Mouse (Mus musculus): ENCODE measurements at regions not wholly inside any gene's neighbourhood (a gene's known extent, or its start where the extent isn't known, plus 50 kb on each side); places are given as distances from the start of the nearest gene placed in this dataset.
A peak's percentile ranks its signal among the peaks of the same experiment; 100 is the strongest.
"Not testable (repeated sequence)": the region's sequence is repeated elsewhere in the genome, so short reads cannot be mapped to it uniquely, and the experiment has no call there.

DNA sequence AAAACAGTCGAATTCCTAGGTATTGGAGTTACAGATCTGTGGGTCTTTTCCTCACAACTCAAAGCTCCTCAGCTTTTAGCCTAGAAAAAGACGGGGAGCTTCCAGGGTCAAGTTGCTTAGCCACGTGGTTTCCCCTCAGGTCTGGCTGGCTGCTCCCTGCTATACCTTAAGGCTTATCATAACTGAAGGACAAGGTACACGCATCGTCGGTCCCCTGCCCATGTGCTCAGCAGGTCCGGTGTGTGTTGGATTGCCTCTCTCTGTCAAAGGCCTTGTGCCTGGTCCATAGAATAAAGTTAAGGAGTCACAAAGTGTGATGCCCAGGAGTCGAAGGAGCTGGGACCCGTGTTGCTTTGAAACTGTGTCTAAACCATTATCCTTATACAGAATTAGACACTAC is 337.7 kb upstream of the Rgma start:
- no peak for DNase-seq

- DNase-seq: no peak
Measured at GRCm38 (mm10) chr7:73039921-73040320, 335.4 kb upstream of the Rgma start.

GRCm38 (mm10) chr7:73044316-73044715 is 331.0 kb upstream of the Rgma start:
- DNase-seq: no peak

DNA sequence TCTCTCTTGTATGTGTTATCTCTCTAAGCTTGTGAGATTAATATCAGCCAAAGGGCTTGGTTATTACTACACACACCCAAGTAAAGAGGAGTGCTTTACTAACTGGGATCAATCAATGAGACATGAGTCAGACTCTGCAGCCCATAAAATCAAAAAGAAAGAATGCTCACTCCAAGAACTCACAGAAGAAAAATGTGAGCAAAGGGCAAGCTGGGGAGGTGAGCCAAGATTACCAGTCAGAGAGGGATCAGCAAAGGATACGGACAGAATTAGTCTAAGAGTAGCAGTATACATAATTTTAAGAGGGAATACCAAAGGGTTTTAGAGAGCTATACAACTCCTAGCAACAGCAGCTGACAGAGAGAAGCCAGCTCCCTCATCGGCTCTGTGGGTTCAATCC is 319.4 kb upstream of the Rgma start:
- no peak for DNase-seq

- DNase-seq: no peak
Measured at GRCm38 (mm10) chr7:73063556-73063955, 311.8 kb upstream of the Rgma start.

DNA sequence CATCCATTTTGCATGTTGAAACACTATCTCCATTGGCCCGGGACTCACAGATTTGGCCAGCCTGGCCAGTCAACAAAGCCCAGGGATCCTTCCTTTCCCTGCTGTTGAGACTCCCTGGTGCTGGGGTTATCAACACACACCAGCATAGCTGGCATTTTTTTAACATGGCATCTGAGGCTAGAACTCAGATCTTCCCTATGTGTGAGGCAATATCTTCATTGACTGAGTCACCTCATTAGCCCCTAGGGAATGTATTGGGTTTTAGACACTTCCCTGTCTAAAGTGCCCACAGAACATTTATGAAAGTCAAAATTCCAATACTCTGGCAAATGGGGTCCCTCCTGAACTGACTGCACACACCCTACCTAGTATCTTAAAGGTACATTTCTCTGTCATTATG is 306.8 kb upstream of the Rgma start:
- DNase-seq: no peak

DNA sequence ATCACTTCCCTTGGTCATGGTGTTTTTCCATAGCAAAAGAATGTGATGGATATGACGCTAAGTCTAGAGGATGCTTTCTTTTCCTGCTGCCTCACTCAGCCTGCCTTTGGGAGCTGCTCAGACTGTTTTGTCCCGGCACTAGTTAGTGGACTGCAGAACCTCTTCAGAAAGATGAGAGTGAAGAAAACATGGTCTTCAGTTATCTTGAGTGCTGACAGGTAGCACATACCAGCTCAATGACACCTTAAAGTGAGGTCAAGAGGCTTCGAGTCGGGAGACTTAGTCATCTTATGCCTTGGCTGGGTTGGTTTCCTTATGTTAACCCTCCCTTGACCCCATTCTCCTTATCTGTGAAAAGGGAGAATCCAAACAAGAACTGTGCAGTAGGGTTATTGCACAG is 306.0 kb upstream of the Rgma start:
- DNase-seq: no peak

DNA sequence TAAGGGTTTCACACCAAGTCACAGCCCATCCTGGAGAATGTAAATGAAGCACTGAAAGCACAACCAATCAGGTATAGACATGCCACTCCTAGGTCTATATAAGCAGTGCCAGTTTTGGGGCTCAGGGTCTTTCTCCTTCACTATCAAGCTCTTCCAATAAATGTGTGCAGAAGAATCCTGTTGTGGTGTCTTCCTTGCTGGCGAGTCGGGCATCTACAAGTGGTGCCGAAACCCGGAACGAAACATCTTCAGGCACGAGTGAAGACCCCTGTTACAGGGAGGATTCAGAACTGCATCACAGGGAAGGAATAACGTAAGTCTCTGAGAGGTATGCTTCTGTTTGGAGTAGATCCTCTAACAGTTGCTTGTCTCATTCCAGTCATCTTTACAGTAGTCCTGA is 299.9 kb upstream of the Rgma start:
- not testable (repeated sequence) for DNase-seq

GRCm38 (mm10) chr7:73087496-73088185 is 287.7 kb upstream of the Rgma start:
- no peak for DNase-seq

- no peak for DNase-seq
Measured at GRCm38 (mm10) chr7:73088321-73088720, 287.0 kb upstream of the Rgma start.

DNA sequence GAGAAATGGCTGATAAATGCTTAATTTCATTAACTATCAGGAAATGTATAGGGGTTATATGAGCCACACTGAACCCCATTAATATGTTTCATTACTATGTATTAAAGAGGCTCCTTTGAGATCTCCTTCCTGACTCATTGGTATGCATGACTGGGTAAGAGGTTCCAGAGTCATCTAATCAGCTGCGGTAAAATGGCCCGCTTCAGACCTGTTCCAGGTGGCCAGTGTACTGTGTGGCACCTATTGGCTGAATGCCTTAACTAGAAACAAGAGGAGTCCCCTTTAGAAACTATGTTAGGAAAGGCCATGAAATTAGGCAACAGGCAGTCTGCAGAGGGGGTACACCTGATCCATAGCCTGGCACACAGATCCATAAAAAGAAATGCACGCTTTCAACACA is 283.6 kb upstream of the Rgma start:
- DNase-seq: no peak

DNA sequence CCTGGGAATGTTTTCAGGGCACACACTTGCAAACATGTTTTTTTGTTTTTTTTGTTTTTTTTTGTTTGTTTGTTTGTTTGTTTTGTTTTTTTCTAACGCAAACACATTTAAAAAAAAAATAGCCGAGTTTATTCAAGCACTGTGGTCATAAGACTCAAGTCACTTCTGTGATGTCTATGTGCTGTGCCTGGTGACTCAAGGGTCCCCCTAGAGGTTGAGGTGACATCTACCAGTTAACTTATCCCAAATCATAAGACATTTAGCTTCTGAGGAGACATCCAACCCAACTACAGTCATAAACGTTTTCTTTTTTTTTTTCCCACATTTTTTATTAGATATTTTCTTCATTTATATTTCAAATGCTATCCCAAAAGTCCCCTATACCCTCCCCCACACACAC is 281.2 kb upstream of the Rgma start:
- DNase-seq: peak; percentile 9

GRCm38 (mm10) chr7:73118871-73119270 is 256.4 kb upstream of the Rgma start:
- DNase-seq: peak; percentile 54

DNA sequence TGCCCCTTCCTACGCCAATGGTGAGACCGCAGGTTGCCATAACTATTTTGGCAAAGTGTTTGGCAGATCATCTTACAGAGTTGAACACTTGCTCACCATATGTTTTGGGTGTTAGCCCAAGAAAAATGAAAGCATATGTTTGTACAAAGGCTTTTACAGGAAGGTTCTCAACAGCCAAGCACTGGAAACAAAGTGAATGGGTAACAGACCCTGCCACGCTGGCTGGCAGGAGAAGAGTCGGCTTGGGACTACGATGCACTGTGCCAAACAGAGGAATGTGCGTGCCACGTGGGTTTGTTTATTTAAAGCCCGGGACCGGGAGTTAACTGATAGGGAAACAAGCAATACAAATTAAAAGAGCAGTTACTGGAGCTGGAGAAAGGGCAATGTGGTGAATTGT is 255.0 kb upstream of the Rgma start:
- no peak for DNase-seq

- DNase-seq: no peak
Measured at GRCm38 (mm10) chr7:73124976-73125375, 250.3 kb upstream of the Rgma start.

- DNase-seq: no peak
Measured at GRCm38 (mm10) chr7:73125864-73126263, 249.4 kb upstream of the Rgma start.

GRCm38 (mm10) chr7:73135786-73136185 is 239.5 kb upstream of the Rgma start:
- no peak for DNase-seq

DNA sequence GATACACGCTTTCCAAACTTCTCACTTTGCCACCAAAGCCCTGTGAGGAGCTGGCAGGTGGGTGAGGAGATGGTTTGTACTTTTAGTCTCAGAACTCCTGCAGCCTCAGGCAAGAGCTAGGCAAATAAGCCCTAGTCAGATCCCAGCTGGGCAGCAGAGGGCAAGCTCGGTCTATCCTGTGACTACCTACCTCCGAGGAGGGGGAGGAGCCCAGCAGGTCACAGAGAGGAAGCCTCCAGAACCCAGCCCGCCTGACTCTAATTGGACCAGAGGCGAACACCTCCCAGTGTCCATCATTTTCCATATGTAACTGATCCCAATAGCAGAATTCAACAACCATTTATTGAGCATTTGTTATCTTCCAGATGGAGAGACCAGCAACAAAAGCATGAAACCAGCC is 237.0 kb upstream of the Rgma start:
- no peak for DNase-seq

GRCm38 (mm10) chr7:73138861-73139493 is 236.3 kb upstream of the Rgma start:
- DNase-seq: no peak

DNA sequence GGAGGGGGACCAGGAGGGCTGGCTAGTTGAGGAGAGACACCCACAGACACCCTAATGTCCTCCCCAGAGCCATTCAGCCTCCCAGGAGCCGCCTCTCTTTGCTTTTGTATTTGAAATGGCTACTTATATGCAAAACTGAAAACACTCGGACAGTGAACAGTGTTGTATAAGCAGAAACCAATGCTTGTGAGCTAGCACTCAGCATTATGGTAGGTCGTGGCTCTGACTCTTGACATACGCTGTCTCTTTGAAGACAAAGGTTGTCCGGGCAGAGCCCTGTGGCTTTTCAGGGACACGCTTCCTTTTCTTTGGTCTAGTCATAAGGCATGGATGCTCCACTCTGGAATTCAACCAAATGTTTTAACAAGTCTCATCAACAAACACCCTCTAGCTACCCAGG is 235.4 kb upstream of the Rgma start:
- no peak for DNase-seq

- DNase-seq: no peak
Measured at GRCm38 (mm10) chr7:73141167-73141566, 234.1 kb upstream of the Rgma start.

DNA sequence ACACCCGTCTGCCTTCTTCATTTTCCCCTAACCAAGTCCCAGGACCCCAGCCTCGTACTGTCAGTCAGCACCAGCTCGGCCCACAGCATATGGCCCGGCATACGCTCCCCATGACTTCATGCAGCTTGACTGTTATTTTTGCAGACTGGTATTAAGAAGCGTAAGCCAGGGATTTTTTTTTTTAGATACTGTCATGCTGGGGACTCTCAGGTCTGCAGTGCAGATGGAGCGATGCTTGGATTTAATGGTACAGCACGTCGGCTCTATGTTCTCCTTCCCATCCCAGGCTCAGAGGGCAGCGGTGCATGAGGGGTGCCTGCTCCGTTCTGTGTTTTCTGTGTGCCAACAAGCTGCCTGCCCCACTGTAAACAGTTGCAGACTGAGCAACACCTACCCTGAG is 231.4 kb upstream of the Rgma start:
- DNase-seq: no peak

DNA sequence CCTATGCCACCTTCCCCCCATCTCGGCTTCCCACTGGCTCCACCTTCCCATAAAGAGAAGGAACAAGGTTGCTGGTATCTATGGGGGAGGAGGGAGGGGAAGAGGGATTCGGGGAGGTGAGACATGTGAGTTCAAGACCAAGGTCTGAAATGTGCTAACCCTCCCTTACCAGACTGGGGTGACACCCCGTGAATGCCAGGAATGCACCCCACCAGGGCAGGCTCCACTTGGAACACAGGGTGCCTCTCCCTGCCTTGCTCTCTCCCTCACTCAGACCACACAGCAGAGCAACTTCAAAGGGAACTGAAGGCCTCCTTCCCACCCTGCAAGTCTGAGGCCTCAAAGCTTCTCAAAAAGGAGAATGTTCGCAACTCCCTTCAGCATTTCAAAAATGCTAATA is 230.5 kb upstream of the Rgma start:
- no peak for DNase-seq

- no peak for DNase-seq
Measured at GRCm38 (mm10) chr7:73147251-73147650, 228.1 kb upstream of the Rgma start.

- DNase-seq: no peak
Measured at GRCm38 (mm10) chr7:73150436-73150835, 224.9 kb upstream of the Rgma start.

All from lung, postnatal 14 days (tissue).